Mouse (Mus musculus): ENCODE results near the gene Ikzf1.

- TF ChIP-seq CTCF (IDR thresholded peaks at IDR 0.05; ENCODE audit: control insufficient read depth, insufficient read depth, insufficient read length) (no peak), MYOG (IDR thresholded peaks at IDR 0.05; ENCODE audit: control insufficient read depth, extremely low read depth, insufficient read length) (no peak), USF1 (IDR thresholded peaks at IDR 0.05; ENCODE audit: low read depth) (no peak), CEBPB (IDR thresholded peaks at IDR 0.05; ENCODE audit: low read depth) (no peak), MAX (IDR thresholded peaks at IDR 0.05) (no peak), MYOD1 (IDR thresholded peaks at IDR 0.05; ENCODE audit: control insufficient read depth, insufficient read length, low read depth) (no peak), FOSL1 (IDR thresholded peaks at IDR 0.05; ENCODE audit: insufficient read depth, low read length, poor library complexity, severe bottlenecking) (no peak)
Observed at GRCm38 (mm10) chr11:11778345-11778744, 93.5 kb downstream of the Ikzf1 start.

Measured in C2C12 (cell line).